11 mouse cellular contexts compared by ENCODE assay signal in genomic region chr2:31954779-31955181, GRCm38 (mm10). TPM values are rescaled to one million over a fixed set of nuclear protein-coding genes. Genes with fewer than 3 reads are reported as not detected.
DNase-seq lines count a peak whose midpoint lies in the region; ATAC-seq and TF ChIP-seq lines count a peak whose summit lies in the region.
"Had no signal": no experiment of that assay in that cellular context is flagged by ENCODE, and none has a peak within 500 bp of the region (broad histone marks: within the 10 kb centered on the region; RNA-seq: fewer than 3 reads in every experiment).

No protein-coding gene starts in this region.

- peak overlapping the region; percentile 93 for H3K27ac ChIP-seq in heart, embryonic 10.5 days
- no peak overlapping the region for H3K27ac ChIP-seq in lung, postnatal 0 days (ENCODE audit: low read length)
- H3K27ac ChIP-seq: limb, embryonic 15.5 days had no signal

- no peak overlapping the region for H3K4me3 ChIP-seq in heart, embryonic 10.5 days
- no peak overlapping the region for H3K4me3 ChIP-seq in lung, postnatal 0 days (ENCODE audit: low read depth, low read length)
- H3K4me3 ChIP-seq: limb, embryonic 15.5 days had no signal

- no peak for TF ChIP-seq CTCF in lung, postnatal 0 days (IDR thresholded peaks at IDR 0.05)

- H3K4me2 ChIP-seq in lung, postnatal 0 days (replicated peaks; ENCODE audit: low read depth, low read length), result no peak overlapping the region
- H3K4me2 ChIP-seq: limb, embryonic 15.5 days had no signal

- WGBS in heart, embryonic 10.5 days, result 67% methylated on average over 9 of the region's 9 CpGs
- WGBS in lung, postnatal 0 days, result 83% methylated on average over 9 of the region's 9 CpGs

- H3K27me3 ChIP-seq in heart, embryonic 10.5 days (ENCODE audit: insufficient read depth, poor library complexity, severe bottlenecking), result no peaks in the 10 kb centered on the region
- no peaks in the 10 kb centered on the region for H3K27me3 ChIP-seq in lung, postnatal 0 days (replicated peaks; ENCODE audit: insufficient read depth, low read length)
- H3K27me3 ChIP-seq: limb, embryonic 15.5 days had no signal

- no peak overlapping the region for H3K9ac ChIP-seq in lung, postnatal 0 days (replicated peaks; ENCODE audit: low read depth)
- H3K9ac ChIP-seq: limb, embryonic 15.5 days had no signal

- peaks cover 77% of the 10 kb centered on the region for H3K4me1 ChIP-seq in heart, embryonic 10.5 days
- peaks cover 4% of the 10 kb centered on the region for H3K4me1 ChIP-seq in lung, postnatal 0 days (ENCODE audit: insufficient read depth, low read depth, low read length)

- DNase-seq in heart, embryonic 10.5 days (ENCODE audit: low spot score), result no peak
- DNase-seq in heart, adult 11 months, result no peak
- DNase-seq in testis, postnatal 14 days (ENCODE audit: low spot score), result peak; percentile 44
- no peak for DNase-seq in testis, postnatal 10 days (ENCODE audit: low spot score)
- peak; percentile 87 for DNase-seq in kidney, adult 11 months
- no peak for DNase-seq in B cell, adult 2 months
- no peak for DNase-seq in right cerebral cortex, adult 18-20 months
- no peak for DNase-seq in lung, postnatal 0 days (ENCODE audit: low spot score)
- DNase-seq: lung, postnatal 36 days; thymus, adult 18-20 months had no signal

- H3K36me3 ChIP-seq in heart, embryonic 10.5 days, result peaks cover 32% of the 10 kb centered on the region
- no peaks in the 10 kb centered on the region for H3K36me3 ChIP-seq in lung, postnatal 0 days (ENCODE audit: insufficient read depth, low read length)

- no peaks in the 10 kb centered on the region for H3K9me3 ChIP-seq in heart, embryonic 10.5 days
- H3K9me3 ChIP-seq in lung, postnatal 0 days (ENCODE audit: low read length), result no peaks in the 10 kb centered on the region
- H3K9me3 ChIP-seq: limb, embryonic 15.5 days had no signal

- no peak for TF ChIP-seq EP300 in lung, postnatal 0 days (IDR thresholded peaks at IDR 0.05)

- ATAC-seq in lung, postnatal 0 days, result no peak

RNA-seq across cellular contexts. Expression of gene Aif1l, which starts 4.8 kb away (rescaled TPM):
- polyA plus RNA-seq in heart, embryonic 10.5 days (2016; fragmentation: Nextera tagmentation; extraction: Ambion mirVana), result 92.8 and 96.1 TPM in 2 replicates
- 11.7 and 12.6 TPM in 2 replicates for polyA plus RNA-seq in lung, postnatal 0 days (2015; fragmentation: Nextera tagmentation; extraction: Ambion mirVana)

RNA-seq across cellular contexts. Expression of gene Nup214, which starts 19.5 kb away (rescaled TPM):
- polyA plus RNA-seq in heart, embryonic 10.5 days (2016; fragmentation: Nextera tagmentation; extraction: Ambion mirVana), result 76.5 and 83.8 TPM in 2 replicates
- polyA plus RNA-seq in lung, postnatal 0 days (2015; fragmentation: Nextera tagmentation; extraction: Ambion mirVana), result 57.1 and 65.6 TPM in 2 replicates

Comparison
In these comparisons a context has a peak if more than half of its experiments do, and no peak if none do; other contexts are left out.
1. DNase-seq: peak in testis, postnatal 14 days (single experiment) and kidney, adult 11 months (single experiment); none in heart, embryonic 10.5 days (single experiment), heart, adult 11 months (single experiment), testis, postnatal 10 days (single experiment), B cell, adult 2 months (0 of 2), right cerebral cortex, adult 18-20 months (single experiment) and lung, postnatal 0 days (single experiment).